Mouse (Mus musculus) left cerebral cortex, adult 6 months (tissue): Measurements from ENCODE around the gene E130309D02Rik. TPM values are rescaled to one million over a fixed set of nuclear protein-coding genes. Genes with fewer than 3 reads are reported as not detected.

Experiments
- long read RNA-seq, 2 experiments: library from polyadenylated mRNA; unstranded; transcript quantifications; one replicate each; pipeline ENCODE4 v2.0.0; 2019 to 2020
- polyA plus RNA-seq: library from polyadenylated mRNA; unstranded; fragments of <200 nt; fragmentation: Nextera tagmentation; gene quantifications from 2 replicates; pipeline ENCODE4 v1.2.3, GENCODE M21; 2021

The E130309D02Rik gene
- polyA plus RNA-seq = 16.4 and 22.5 TPM in 2 replicates
- long read RNA-seq, experiment 1, transcript E130309D02Rik-201 (6 exons, 2,208 nt) = major isoform, 99 of 153 reads
- long read RNA-seq, experiment 1, partial matches to known transcripts = 7 of 153 reads
- long read RNA-seq, experiment 1, other reads (novel, unspliced or antisense) = 45 of 153 reads
- long read RNA-seq, experiment 2, transcript E130309D02Rik-201 (6 exons, 2,208 nt) = major isoform, 13 of 18 reads
- long read RNA-seq, experiment 2, partial matches to known transcripts = 2 of 18 reads
- long read RNA-seq, experiment 2, other reads (novel, unspliced or antisense) = 3 of 18 reads

GRCm38 (mm10) chr5:143314730-143315513, at the start of gene E130309D02Rik:
TSS of gene E130309D02Rik (minus strand) at chr5:143315360.

GRCm38 (mm10) chr5:143356686-143357388, 41.7 kb upstream of the E130309D02Rik start, which contains the start of gene Grid2ip:
TSS of gene Grid2ip (plus strand) at chr5:143357338.

GRCm38 (mm10) chr5:143328690-143329495, 13.7 kb upstream of the E130309D02Rik start, which contains the start of gene Zdhhc4:
TSS of gene Zdhhc4 (minus strand) at chr5:143329256.

GRCm38 (mm10) chr5:143293404-143293803, 21.8 kb downstream of the E130309D02Rik start, which contains the start of gene Zfp853:
TSS of gene Zfp853 (minus strand) at chr5:143293623.

GRCm38 (mm10) chr5:143269363-143270150, 45.6 kb downstream of the E130309D02Rik start, which contains the start of gene Zfp316:
TSS of gene Zfp316 (minus strand) at chr5:143270022.

Other genes starting within 250 kb of the E130309D02Rik start
- 10.6 and 13.2 TPM in 2 replicates for gene Rnf216, start 202.4 kb downstream of the E130309D02Rik start, polyA plus RNA-seq
- not detected in 2 replicates for gene Olfr718-ps1, start 167.8 kb downstream of the E130309D02Rik start, polyA plus RNA-seq
- 3.7 and 4.3 TPM in 2 replicates for gene Rbak, start 134.6 kb downstream of the E130309D02Rik start, polyA plus RNA-seq
- gene Spdye4b, start 134.3 kb downstream of the E130309D02Rik start, polyA plus RNA-seq = not detected in 2 replicates
- not detected in 2 replicates for gene Spdye4a, start 88.5 kb downstream of the E130309D02Rik start, polyA plus RNA-seq
- gene Zfp12, start 80.2 kb downstream of the E130309D02Rik start, polyA plus RNA-seq = 4.1 and 9.7 TPM in 2 replicates
- gene Zfp316, start 45.3 kb downstream of the E130309D02Rik start, polyA plus RNA-seq = 4.9 and 9.1 TPM in 2 replicates
- gene Zfp853, start 21.7 kb downstream of the E130309D02Rik start, polyA plus RNA-seq = 0.48 and 0.82 TPM in 2 replicates
- gene Zdhhc4, start 13.9 kb upstream of the E130309D02Rik start, polyA plus RNA-seq = 46.9 and 60.3 TPM in 2 replicates
- 0.75 and 0.89 TPM in 2 replicates for gene Grid2ip, start 42.0 kb upstream of the E130309D02Rik start, polyA plus RNA-seq
- 84.4 and 108 TPM in 2 replicates for gene Kdelr2, start 88.5 kb upstream of the E130309D02Rik start, polyA plus RNA-seq
- gene Daglb, start 149.2 kb upstream of the E130309D02Rik start, polyA plus RNA-seq = 18.3 and 28.2 TPM in 2 replicates
- gene Rac1, start 212.7 kb upstream of the E130309D02Rik start, polyA plus RNA-seq = 96.7 and 497 TPM in 2 replicates